Mouse (Mus musculus): ENCODE measurements around the gene Gpr156.

DNA sequence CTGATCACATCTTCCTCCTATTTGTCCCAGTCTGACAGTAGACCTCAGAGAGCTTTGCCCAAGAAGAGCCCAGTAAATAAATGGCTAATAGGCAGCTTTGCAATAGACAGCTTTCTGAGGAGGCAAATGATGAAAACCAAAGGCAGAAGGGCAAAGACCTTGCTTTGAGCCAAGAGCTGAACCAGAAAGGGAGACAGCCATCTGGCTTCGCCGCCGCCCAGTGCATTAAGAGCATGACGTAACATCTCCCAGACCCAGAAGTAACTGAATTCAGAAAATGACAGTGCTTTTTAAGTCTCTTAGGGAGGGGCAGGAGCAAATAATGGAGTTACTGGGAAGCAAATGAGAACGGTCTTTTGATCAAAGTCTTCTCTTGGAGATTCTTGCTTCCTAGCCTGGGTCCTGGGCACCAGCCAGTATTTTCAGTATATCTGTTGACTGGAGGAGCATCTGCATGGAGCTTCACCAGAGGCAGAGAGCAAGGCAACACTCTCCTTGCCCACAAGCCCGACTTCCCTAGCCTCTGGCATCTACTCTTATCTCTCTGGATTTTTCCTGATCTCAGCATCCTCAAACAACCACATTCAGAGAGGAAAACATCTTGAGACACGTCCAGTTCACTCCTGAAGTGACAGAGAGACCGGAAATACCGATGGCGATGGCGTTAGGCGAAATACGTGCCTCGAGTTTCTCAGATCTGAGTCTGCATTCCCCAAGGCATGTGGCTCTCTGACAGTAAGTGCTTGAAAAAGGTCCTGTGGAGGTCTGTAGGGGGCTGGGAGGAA is 92.9 kb downstream of the Gpr156 start:
- no peak for TF ChIP-seq MAFK (IDR thresholded peaks at IDR 0.05; ENCODE audit: insufficient read depth, low read depth, low read length)
- TF ChIP-seq CHD2 (IDR thresholded peaks at IDR 0.05; ENCODE audit: low read depth, low read length) = no peak
- no peak for TF ChIP-seq ZC3H11A (IDR thresholded peaks at IDR 0.05; ENCODE audit: borderline replicate concordance, low read depth, low read length)
- TF ChIP-seq HCFC1 (IDR thresholded peaks at IDR 0.05; ENCODE audit: borderline replicate concordance, insufficient read depth, low read length) = no peak
- no peak for TF ChIP-seq ZNF384 (IDR thresholded peaks at IDR 0.05; ENCODE audit: low read depth, low read length)

Data from ES-E14 (cell line).